In the genomic region with DNA sequence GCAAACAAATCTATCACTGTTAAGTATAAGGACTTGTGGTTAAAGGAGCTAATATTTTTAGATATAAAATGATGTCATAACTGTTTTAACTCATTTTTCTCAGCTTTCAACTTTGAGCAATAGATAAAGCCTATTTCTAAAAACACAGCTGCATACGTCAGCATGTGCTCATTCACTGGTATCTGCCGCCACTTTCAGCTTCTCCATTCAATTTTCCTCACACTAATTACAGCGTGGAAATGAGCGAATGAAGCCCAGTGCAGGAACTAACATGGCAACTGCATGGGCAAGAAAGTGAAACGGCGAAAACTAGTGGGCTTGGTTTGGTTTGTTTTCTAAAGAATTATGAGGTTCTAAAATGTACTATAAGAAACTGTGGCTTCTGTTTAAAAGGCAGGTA, we compare ENCODE assay signal across 8 mouse cellular contexts. TPM values are rescaled to one million over a fixed set of nuclear protein-coding genes. Genes with fewer than 3 reads are reported as not detected.
DNase-seq lines count a peak whose midpoint lies in the region; ATAC-seq and TF ChIP-seq lines count a peak whose summit lies in the region.
"Had no signal": no experiment of that assay in that cellular context is flagged by ENCODE, and none has a peak within 500 bp of the region (broad histone marks: within the 10 kb centered on the region; RNA-seq: fewer than 3 reads in every experiment).

No protein-coding gene starts in this region.

- no peaks in the 10 kb centered on the region for H3K36me3 ChIP-seq in lung, embryonic 14.5 days (ENCODE audit: insufficient read depth)
- H3K36me3 ChIP-seq in forebrain, embryonic 14.5 days (ENCODE audit: control insufficient read depth, insufficient read depth, low read length), result no peaks in the 10 kb centered on the region
- no peaks in the 10 kb centered on the region for H3K36me3 ChIP-seq in limb, embryonic 13.5 days
- no peaks in the 10 kb centered on the region for H3K36me3 ChIP-seq in stomach, embryonic 16.5 days (ENCODE audit: control insufficient read depth, insufficient read depth, low read length)

- TF ChIP-seq CTCF in lung, embryonic 14.5 days (IDR thresholded peaks at IDR 0.05; ENCODE audit: low read depth), result no peak

- no peaks in the 10 kb centered on the region for H3K9me3 ChIP-seq in lung, embryonic 14.5 days (ENCODE audit: low read depth, low read length)
- H3K9me3 ChIP-seq in forebrain, embryonic 14.5 days (replicated peaks; ENCODE audit: control insufficient read depth, low read length), result no peaks in the 10 kb centered on the region
- H3K9me3 ChIP-seq in limb, embryonic 13.5 days, result no peaks in the 10 kb centered on the region
- no peaks in the 10 kb centered on the region for H3K9me3 ChIP-seq in stomach, embryonic 16.5 days (replicated peaks; ENCODE audit: control insufficient read depth, low read length)

- peak; percentile 11 for DNase-seq in lung, embryonic 14.5 days
- no peak for DNase-seq in lung, postnatal 10 days
- peak; percentile 50 for DNase-seq in forebrain, embryonic 14.5 days (ENCODE audit: low spot score)
- DNase-seq in liver, result no peak
- DNase-seq in thymus, postnatal 10 days (ENCODE audit: low spot score in 2 of 2), result no peak

- WGBS in lung, embryonic 14.5 days, result 49% methylated on average over 6 of the region's 6 CpGs
- WGBS in forebrain, embryonic 14.5 days, result 32% methylated on average over 6 of the region's 6 CpGs
- WGBS in limb, embryonic 13.5 days, result 44% methylated on average over 6 of the region's 6 CpGs
- 63% methylated on average over 6 of the region's 6 CpGs for WGBS in stomach, embryonic 16.5 days

- H3K4me1 ChIP-seq in lung, embryonic 14.5 days (ENCODE audit: insufficient read depth), result no peaks in the 10 kb centered on the region
- H3K4me1 ChIP-seq in forebrain, embryonic 14.5 days (ENCODE audit: control insufficient read depth, insufficient read depth, low read length), result no peaks in the 10 kb centered on the region
- no peaks in the 10 kb centered on the region for H3K4me1 ChIP-seq in limb, embryonic 13.5 days
- H3K4me1 ChIP-seq in stomach, embryonic 16.5 days (ENCODE audit: control insufficient read depth, insufficient read depth, low read length), result no peaks in the 10 kb centered on the region

- peak overlapping the region; percentile 38; the same call in 1 of the 2 replicates for H3K9ac ChIP-seq in lung, embryonic 14.5 days
- H3K9ac ChIP-seq in forebrain, embryonic 14.5 days (ENCODE audit: low read length), result no peak overlapping the region
- H3K9ac ChIP-seq in limb, embryonic 13.5 days, result 0 out of 2 replicates have a peak overlapping the region, but pooled peaks have one; percentile 2
- 0 out of 2 replicates have a peak overlapping the region, but pooled peaks have one; percentile 21 for H3K9ac ChIP-seq in stomach, embryonic 16.5 days (ENCODE audit: low read length)
- H3K9ac ChIP-seq: liver, embryonic 14.5 days had no signal

- no peak overlapping the region for H3K27ac ChIP-seq in lung, embryonic 14.5 days (ENCODE audit: low read depth)
- H3K27ac ChIP-seq in forebrain, embryonic 14.5 days (ENCODE audit: low read depth, low read length), result no peak overlapping the region
- no peak overlapping the region for H3K27ac ChIP-seq in limb, embryonic 13.5 days
- no peak overlapping the region for H3K27ac ChIP-seq in stomach, embryonic 16.5 days (ENCODE audit: low read length)
- H3K27ac ChIP-seq: liver, embryonic 14.5 days had no signal

- H3K27me3 ChIP-seq in lung, embryonic 14.5 days (ENCODE audit: insufficient read depth, low read length), result no peaks in the 10 kb centered on the region
- no peaks in the 10 kb centered on the region for H3K27me3 ChIP-seq in forebrain, embryonic 14.5 days (replicated peaks; ENCODE audit: control insufficient read depth, insufficient read depth, low read length)
- H3K27me3 ChIP-seq in limb, embryonic 13.5 days, result no peaks in the 10 kb centered on the region
- H3K27me3 ChIP-seq in stomach, embryonic 16.5 days (ENCODE audit: control insufficient read depth, insufficient read depth, low read length), result no peaks in the 10 kb centered on the region

- ATAC-seq in lung, embryonic 14.5 days (ENCODE audit: insufficient read depth), result no peak
- no peak for ATAC-seq in forebrain, embryonic 14.5 days
- ATAC-seq in limb, embryonic 13.5 days (ENCODE audit: low FRiP score, low read depth), result no peak
- no peak for ATAC-seq in stomach, embryonic 16.5 days (ENCODE audit: insufficient read depth, low FRiP score)

- H3K4me3 ChIP-seq in lung, embryonic 14.5 days (ENCODE audit: low read depth, low read length), result peak overlapping the region; percentile 52
- H3K4me3 ChIP-seq in forebrain, embryonic 14.5 days (ENCODE audit: low read depth, low read length), result peak overlapping the region; percentile 16
- peak overlapping the region; percentile 57 for H3K4me3 ChIP-seq in limb, embryonic 13.5 days
- peak overlapping the region; percentile 26 for H3K4me3 ChIP-seq in stomach, embryonic 16.5 days (replicated peaks; ENCODE audit: low read length)

- peak overlapping the region; percentile 58 for H3K4me2 ChIP-seq in lung, embryonic 14.5 days
- H3K4me2 ChIP-seq in forebrain, embryonic 14.5 days (ENCODE audit: low read length), result peak overlapping the region; percentile 49
- H3K4me2 ChIP-seq in limb, embryonic 13.5 days (replicated peaks), result peak overlapping the region; percentile 57
- peak overlapping the region; percentile 49 for H3K4me2 ChIP-seq in stomach, embryonic 16.5 days (ENCODE audit: low read depth, low read length)

RNA-seq across cellular contexts. Expression of a gene that starts 1.4 kb away (rescaled TPM):
- polyA plus RNA-seq in lung, embryonic 14.5 days (2014; fragmentation: Nextera tagmentation; extraction: Ambion mirVana), result 92.7 and 95.4 TPM in 2 replicates
- polyA plus RNA-seq in forebrain, embryonic 14.5 days (2014; fragmentation: Nextera tagmentation; extraction: Ambion mirVana), result 118 and 129 TPM in 2 replicates
- 88.9 and 90.1 TPM in 2 replicates for polyA plus RNA-seq in limb, embryonic 13.5 days (2015; fragmentation: Nextera tagmentation; extraction: Ambion mirVana)
- 40.0 and 46.7 TPM in 2 replicates for polyA plus RNA-seq in stomach, embryonic 16.5 days (2015; fragmentation: Nextera tagmentation; extraction: Ambion mirVana)

Comparison
In these comparisons a context has a peak if more than half of its experiments do, and no peak if none do; other contexts are left out.
1. DNase-seq: peak in lung, embryonic 14.5 days (single experiment) and forebrain, embryonic 14.5 days (single experiment); none in lung, postnatal 10 days (single experiment), liver (single experiment) and thymus, postnatal 10 days (0 of 2).
2. Peak in every context shown above with its lines, with median percentiles within 50 percentile points of each other: H3K4me2 ChIP-seq and H3K4me3 ChIP-seq.